Mouse (Mus musculus) layer of hippocampus, postnatal 10 days (tissue): ENCODE data around the gene Lce1f. TPM values are rescaled to one million over a fixed set of nuclear protein-coding genes. Genes with fewer than 3 reads are reported as not detected.
"Not testable (repeated sequence)": the region's sequence is repeated elsewhere in the genome, so short reads cannot be mapped to it uniquely, and the experiment has no call there.

ENCODE experiments used
- DNase-seq, 2 experiments: peaks; one replicate each; pipeline ENCODE4 v3.0.0; 2021; ENCODE audit warnings: low spot score in 2 of 2
- long read RNA-seq: library from polyadenylated mRNA; stranded (forward); transcript quantifications from one replicate; pipeline ENCODE4 v2.0.0, GENCODE M21; 2023
- total RNA-seq, 2 experiments: library from RNA; stranded (reverse); gene quantifications; 2 replicates each; pipeline ENCODE4 v1.2.3; 2021

The Lce1f gene
- not detected for total RNA-seq
- long read RNA-seq = 0 reads

- DNase-seq = no peak
These were observed at the start of gene Lce1f for GRCm38 (mm10) chr3:92720250-92720649. Gene Lce1f, minus strand, starts transcription at chr3:92720350.

- DNase-seq = no peak
These were observed 44.8 kb upstream of the Lce1f start, which contains the start of gene Lce1h for GRCm38 (mm10) chr3:92764965-92765364. Gene Lce1h, minus strand, starts transcription at chr3:92765065.

GRCm38 (mm10) chr3:92753197-92753596, 33.0 kb upstream of the Lce1f start:
- DNase-seq = no peak

DNA sequence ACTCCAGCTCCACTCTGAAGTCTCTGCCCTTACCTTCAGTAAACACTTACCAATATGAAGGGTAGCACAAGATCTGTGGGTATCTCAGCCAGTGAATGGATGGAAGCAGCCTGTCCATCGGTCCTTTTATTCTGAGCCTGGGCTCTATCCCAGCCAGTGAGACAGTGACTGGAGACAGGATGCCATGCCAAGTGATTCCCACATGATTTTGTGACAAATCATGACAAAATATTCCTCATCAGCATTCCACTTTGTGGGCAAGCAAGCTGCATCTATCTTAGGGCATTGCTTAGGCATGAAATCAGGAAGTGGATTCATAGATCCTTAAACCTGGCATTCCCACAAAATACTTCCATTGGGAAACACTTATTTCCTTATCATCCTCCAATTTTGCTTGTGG, 32.1 kb upstream of the Lce1f start, which contains the start of gene Lce1g:
TSS of gene Lce1g (minus strand) at position 101 of the 400 bp plus-strand sequence.
- DNase-seq = no peak

- DNase-seq = no peak
These were observed 18.8 kb upstream of the Lce1f start, which contains the start of gene Gm38119 for GRCm38 (mm10) chr3:92738996-92739395. Gene Gm38119, minus strand, starts transcription at chr3:92739096.

DNA sequence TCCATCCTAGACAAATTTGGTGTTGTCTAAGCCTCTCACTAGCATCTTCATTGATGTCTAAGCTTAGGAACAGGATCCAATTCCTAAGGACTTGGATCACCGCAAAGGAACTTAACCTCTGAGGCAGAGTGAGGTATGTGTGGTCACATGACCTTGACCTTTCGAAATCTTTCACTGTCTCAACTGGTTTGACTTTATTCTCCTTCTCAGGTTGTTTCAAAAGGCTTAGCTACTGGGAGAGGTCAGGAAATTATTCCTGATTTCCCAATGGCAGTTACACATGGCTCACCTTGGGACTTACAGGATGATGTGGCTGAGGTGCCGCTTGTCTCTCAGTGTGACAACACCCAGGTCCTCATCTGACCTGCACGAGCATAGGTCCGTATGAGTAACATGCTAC, 2.5 kb upstream of the Lce1f start:
- no peak for DNase-seq

DNA sequence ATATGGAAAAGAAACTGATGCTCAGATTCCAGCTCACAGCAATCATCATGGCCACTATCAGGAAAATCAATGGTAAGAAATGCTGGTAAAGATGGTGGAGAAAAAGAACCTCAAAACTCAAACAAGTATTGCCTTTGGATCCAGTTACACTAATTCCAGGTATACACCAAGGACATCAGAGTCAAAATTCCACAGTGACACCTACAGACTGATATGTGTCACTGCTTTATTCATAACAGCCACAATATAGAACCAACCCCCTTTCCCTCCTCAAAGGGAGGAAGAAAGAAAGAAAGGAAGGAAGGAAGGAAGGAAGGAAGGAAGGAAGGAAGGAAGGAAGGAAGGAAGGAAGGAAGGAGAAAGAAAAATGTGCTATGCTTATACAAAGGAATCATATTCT, 5.0 kb downstream of the Lce1f start:
- no peak for DNase-seq

- DNase-seq = no peak
These were observed 11.2 kb downstream of the Lce1f start, which contains the start of gene Lce1e for GRCm38 (mm10) chr3:92708974-92709373. Gene Lce1e, minus strand, starts transcription at chr3:92709074.

DNA sequence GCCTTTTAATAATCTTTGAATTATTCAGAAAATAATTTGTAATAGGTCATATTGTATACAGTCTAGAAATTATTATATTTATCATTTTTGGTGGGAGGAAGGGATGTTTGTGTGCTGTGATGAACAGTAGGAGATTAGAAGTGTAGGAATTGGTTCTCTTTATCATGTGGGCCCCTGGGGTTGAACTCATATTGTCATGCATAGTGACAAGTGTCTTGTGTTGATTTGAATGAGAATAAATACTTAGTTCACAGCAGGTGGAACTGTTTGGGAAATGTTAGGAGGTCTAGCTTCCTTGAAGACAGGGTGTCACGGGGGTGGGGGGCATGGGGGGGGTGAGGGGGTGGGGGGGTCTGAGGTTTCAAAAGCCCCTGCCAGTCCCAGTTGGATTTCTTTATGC, 25.5 kb downstream of the Lce1f start:
- no peak for DNase-seq

DNA sequence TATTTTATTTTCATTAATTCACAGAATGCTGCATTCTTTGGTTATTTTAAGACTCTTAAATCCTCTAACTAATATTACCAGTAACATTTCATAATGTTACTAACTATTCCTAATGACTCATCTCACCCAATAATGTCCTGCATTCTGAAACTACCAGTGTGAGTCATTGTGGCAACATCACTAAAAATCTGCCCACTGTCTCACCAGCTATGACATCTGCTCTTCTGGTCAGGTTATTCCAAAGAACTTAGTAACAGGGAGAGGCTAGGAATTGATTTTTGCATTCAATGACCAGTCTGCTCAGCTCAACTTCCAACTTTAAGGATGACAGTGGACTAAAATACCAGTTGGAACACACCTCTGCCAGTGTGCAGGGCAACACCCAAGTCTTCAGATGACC, 28.5 kb downstream of the Lce1f start:
- DNase-seq = no peak

GRCm38 (mm10) chr3:92689154-92689553, 31.0 kb downstream of the Lce1f start:
- not testable (repeated sequence) for DNase-seq

DNA sequence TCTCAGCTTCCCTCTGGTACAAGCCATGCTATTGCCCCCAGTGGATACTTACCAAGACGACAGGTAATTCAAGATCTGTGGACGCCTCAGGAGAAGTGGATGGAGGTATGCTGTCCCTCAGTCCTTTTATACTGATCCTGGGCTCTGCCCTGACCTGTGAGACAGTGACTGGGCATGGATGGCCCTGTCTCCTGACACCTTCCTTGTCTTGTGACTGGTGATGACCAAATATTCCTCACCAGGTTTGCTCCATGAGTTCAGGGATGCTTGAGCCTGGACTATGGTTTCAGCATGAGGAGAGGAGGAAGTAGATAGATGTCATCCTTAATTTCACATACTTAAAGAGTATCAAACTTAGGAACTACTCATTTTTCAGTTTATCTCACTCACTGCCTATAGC, 33.0 kb downstream of the Lce1f start, which contains the start of gene Lce1d:
TSS of gene Lce1d (minus strand) at position 101 of the 400 bp plus-strand sequence.
- DNase-seq = no peak

DNA sequence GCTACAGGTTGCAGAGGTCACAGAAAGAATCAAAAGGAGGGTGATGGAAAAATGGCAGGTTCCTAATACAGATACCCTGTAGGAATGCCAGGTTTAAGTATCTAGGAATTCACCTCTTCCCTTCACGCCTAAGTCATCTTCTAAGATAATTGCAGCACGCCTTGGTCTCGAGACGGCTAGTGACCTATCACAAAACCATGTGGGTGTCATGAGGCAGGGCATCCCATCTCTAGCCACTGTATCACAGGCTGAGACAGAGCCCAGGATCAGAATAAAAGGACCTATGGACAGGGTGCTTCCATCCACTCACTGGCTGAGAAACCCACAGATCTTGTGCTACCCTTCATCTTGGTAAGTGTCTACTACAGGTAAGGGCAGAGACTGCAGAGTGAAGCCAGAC, 41.2 kb downstream of the Lce1f start, which contains the start of gene Lce1c:
TSS of gene Lce1c (plus strand) at position 301 of the 400 bp plus-strand sequence.
- no peak for DNase-seq

DNA sequence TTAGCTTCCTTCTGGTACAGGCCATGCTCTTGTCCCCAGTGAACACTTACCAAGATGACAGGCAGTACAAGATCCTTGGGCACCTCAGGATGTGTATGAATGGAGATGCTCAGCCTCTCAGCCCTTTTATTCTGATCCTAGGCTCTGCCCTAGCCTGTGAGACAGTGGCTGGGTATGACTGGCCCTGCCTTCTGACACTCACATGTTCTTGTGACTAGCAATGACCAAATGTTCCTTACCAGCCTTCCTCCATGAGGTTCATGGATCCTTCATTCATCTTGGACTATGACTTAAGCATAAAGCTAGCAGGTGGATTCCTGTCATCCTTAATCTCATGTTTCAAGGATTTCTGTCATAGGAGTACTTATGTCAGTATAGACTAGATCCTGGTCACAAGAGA, 49.9 kb downstream of the Lce1f start, which contains the start of gene Lce1a2:
TSS of gene Lce1a2 (minus strand) at position 101 of the 400 bp plus-strand sequence.
- DNase-seq = no peak

Other genes with a start within 250 kb of the Lce1f start
- not detected for gene Sprr1a, start 234.5 kb downstream of the Lce1f start, total RNA-seq
- gene Sprr4, start 219.9 kb downstream of the Lce1f start, total RNA-seq = not detected
- gene 2310046K23Rik, start 185.8 kb downstream of the Lce1f start, total RNA-seq = not detected
- gene Ivl, start 146.6 kb downstream of the Lce1f start, total RNA-seq = not detected
- gene Smcp, start 131.4 kb downstream of the Lce1f start, total RNA-seq = not detected
- not detected for gene 2210017I01Rik, start 112.9 kb downstream of the Lce1f start, total RNA-seq
- not detected for gene Lce6a, start 98.7 kb downstream of the Lce1f start, total RNA-seq
- not detected for gene Lce1a1, start 72.0 kb downstream of the Lce1f start, total RNA-seq
- not detected for gene Lce1b, start 63.4 kb downstream of the Lce1f start, total RNA-seq
- gene Lce1a2, start 50.0 kb downstream of the Lce1f start, total RNA-seq = not detected
- not detected for gene Lce1c, start 41.1 kb downstream of the Lce1f start, total RNA-seq
- not detected for gene Lce1d, start 33.1 kb downstream of the Lce1f start, total RNA-seq
- gene Lce1e, start 11.3 kb downstream of the Lce1f start, total RNA-seq = not detected
- not detected for gene Gm38119, start 18.7 kb upstream of the Lce1f start, total RNA-seq
- not detected for gene Lce1g, start 32.0 kb upstream of the Lce1f start, total RNA-seq
- gene Lce1h, start 44.7 kb upstream of the Lce1f start, total RNA-seq = not detected
- gene Lce1i, start 58.5 kb upstream of the Lce1f start, total RNA-seq = not detected
- not detected for gene Lce1j, start 70.2 kb upstream of the Lce1f start, total RNA-seq
- not detected for gene Lce1k, start 87.5 kb upstream of the Lce1f start, total RNA-seq
- gene Kprp, start 106.9 kb upstream of the Lce1f start, total RNA-seq = not detected
- not detected for gene Lce1l, start 130.9 kb upstream of the Lce1f start, total RNA-seq
- gene 2310050C09Rik, start 149.9 kb upstream of the Lce1f start, total RNA-seq = not detected
- gene Lce3a, start 205.9 kb upstream of the Lce1f start, total RNA-seq = not detected
- gene Lce3b, start 212.6 kb upstream of the Lce1f start, total RNA-seq = not detected
- not detected for gene Lce3c, start 224.1 kb upstream of the Lce1f start, total RNA-seq
- not detected for gene Lce3d, start 237.0 kb upstream of the Lce1f start, total RNA-seq
- gene Lce3e, start 246.7 kb upstream of the Lce1f start, total RNA-seq = not detected